Mouse (Mus musculus) stomach, postnatal 0 days (tissue): ENCODE data around the gene Calb2.

ENCODE experiments used
- CTCF ChIP-seq: IDR thresholded peaks from 2 replicates; pipeline ENCODE4 v1.5.1; 2016; ENCODE audit warnings: antibody characterized with exemption, low read depth, mild to moderate bottlenecking, moderate library complexity
- EP300 ChIP-seq: optimal IDR thresholded peaks from 2 replicates; pipeline ENCODE3; 2016; ENCODE audit warnings: antibody characterized with exemption

DNA sequence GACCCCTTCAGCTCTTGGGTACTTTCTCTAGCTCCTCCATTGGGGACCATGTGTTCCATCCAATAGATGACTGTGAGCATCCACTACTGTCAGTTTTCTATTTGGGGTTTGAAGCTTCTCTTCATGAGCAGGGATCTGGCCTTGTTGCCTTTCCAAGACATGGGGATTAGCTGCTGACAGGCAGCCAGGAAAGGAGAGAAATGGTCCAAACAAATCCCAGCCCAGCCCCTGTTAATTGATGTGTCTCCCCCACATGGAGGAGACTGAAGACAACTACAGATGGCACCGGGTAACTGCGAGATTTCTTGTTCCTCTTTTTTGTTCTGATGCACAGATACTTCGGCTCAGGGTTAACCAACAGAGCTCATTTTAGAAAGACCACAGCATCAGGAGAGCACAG is 27.9 kb downstream of the Calb2 start:
- TF ChIP-seq EP300: no peak
- no peak for TF ChIP-seq CTCF
